8 mouse cellular contexts compared by ENCODE assay signal in genomic region chr13:119631482-119632155, GRCm38 (mm10). TPM values are rescaled to one million over a fixed set of nuclear protein-coding genes. Genes with fewer than 3 reads are reported as not detected.
DNase-seq lines count a peak whose midpoint lies in the region; ATAC-seq lines count a peak whose summit lies in the region.

No protein-coding gene starts in this region.

- 16% methylated on average over 31 of the region's 33 CpGs for WGBS in forebrain, embryonic 11.5 days
- 9% methylated on average over 32 of the region's 33 CpGs for WGBS in heart, embryonic 15.5 days
- 9% methylated on average over 33 of the region's 33 CpGs for WGBS in liver, embryonic 11.5 days
- 2% methylated on average over 31 of the region's 33 CpGs for WGBS in stomach, embryonic 14.5 days

- peak; percentile 72 for DNase-seq in c-Kit-positive CD71-positive TER-119-positive erythroid progenitor cells, embryonic 14.5 days (ENCODE audit: low spot score)
- DNase-seq in forebrain, embryonic 11.5 days (ENCODE audit: low spot score) = peak; percentile 93
- DNase-seq in kidney, postnatal 10 days = peak; percentile 94
- peak; percentile 73 for DNase-seq in liver, embryonic 11.5 days (ENCODE audit: low spot score)
- DNase-seq in naive thymus-derived CD4-positive, alpha-beta T cell, adult 2 months (ENCODE audit: low read depth) = peak; percentile 94

- H3K36me3 ChIP-seq in forebrain, embryonic 11.5 days (ENCODE audit: control insufficient read depth, insufficient read depth, low read length) = no peaks in the 10 kb centered on the region
- H3K36me3 ChIP-seq in heart, embryonic 15.5 days = no peaks in the 10 kb centered on the region
- no peaks in the 10 kb centered on the region for H3K36me3 ChIP-seq in liver, embryonic 11.5 days (ENCODE audit: control insufficient read depth, insufficient read depth, low read length)
- H3K36me3 ChIP-seq in stomach, embryonic 14.5 days (ENCODE audit: control insufficient read depth, insufficient read depth, low read length) = no peaks in the 10 kb centered on the region

- H3K4me1 ChIP-seq in forebrain, embryonic 11.5 days (replicated peaks; ENCODE audit: control insufficient read depth, insufficient read depth, low read length) = no peaks in the 10 kb centered on the region
- H3K4me1 ChIP-seq in heart, embryonic 15.5 days (replicated peaks) = no peaks in the 10 kb centered on the region
- no peaks in the 10 kb centered on the region for H3K4me1 ChIP-seq in liver, embryonic 11.5 days (replicated peaks; ENCODE audit: control insufficient read depth, insufficient read depth, low read length)
- no peaks in the 10 kb centered on the region for H3K4me1 ChIP-seq in stomach, embryonic 14.5 days (ENCODE audit: control insufficient read depth, insufficient read depth, low read length)

- no peak overlapping the region for H3K27ac ChIP-seq in forebrain, embryonic 11.5 days (ENCODE audit: low read depth, low read length)
- no peak overlapping the region for H3K27ac ChIP-seq in heart, embryonic 15.5 days
- no peak overlapping the region for H3K27ac ChIP-seq in liver, embryonic 11.5 days (ENCODE audit: low read depth, low read length)
- H3K27ac ChIP-seq in stomach, embryonic 14.5 days (ENCODE audit: low read length) = no peak overlapping the region

- H3K9ac ChIP-seq in forebrain, embryonic 11.5 days (ENCODE audit: low read length) = peak overlapping the region; percentile 47
- 0 out of 2 replicates have a peak overlapping the region, but pooled peaks have one; percentile 28 for H3K9ac ChIP-seq in heart, embryonic 15.5 days
- 0 out of 2 replicates have a peak overlapping the region, but pooled peaks have one; percentile 22 for H3K9ac ChIP-seq in liver, embryonic 11.5 days (ENCODE audit: low read depth, low read length)
- H3K9ac ChIP-seq in stomach, embryonic 14.5 days (replicated peaks; ENCODE audit: low read depth, low read length) = no peak overlapping the region

- no peaks in the 10 kb centered on the region for H3K27me3 ChIP-seq in forebrain, embryonic 11.5 days (ENCODE audit: control insufficient read depth, insufficient read depth, low read length)
- no peaks in the 10 kb centered on the region; the same call in 1 of the 2 replicates for H3K27me3 ChIP-seq in heart, embryonic 15.5 days
- no peaks in the 10 kb centered on the region for H3K27me3 ChIP-seq in liver, embryonic 11.5 days (replicated peaks; ENCODE audit: control insufficient read depth, insufficient read depth, low read length)
- no peaks in the 10 kb centered on the region for H3K27me3 ChIP-seq in stomach, embryonic 14.5 days (ENCODE audit: control insufficient read depth, insufficient read depth, low read length)

- peak; percentile 100 for ATAC-seq in CD4-positive, CD25-positive, alpha-beta regulatory T cell, adult 4 months
- peak; percentile 95 for ATAC-seq in forebrain, embryonic 11.5 days (replicated peaks; ENCODE audit: low FRiP score)
- peak; percentile 81; the same call in 1 of the 2 replicates for ATAC-seq in heart, embryonic 15.5 days (replicated peaks; ENCODE audit: insufficient number of reproducible peaks, insufficient read depth, low FRiP score, low read depth)
- peak; percentile 89 for ATAC-seq in liver, embryonic 11.5 days (replicated peaks; ENCODE audit: low FRiP score)
- ATAC-seq in stomach, embryonic 14.5 days (ENCODE audit: insufficient number of reproducible peaks, insufficient read depth, low FRiP score, low read depth) = peak; percentile 93

- peak overlapping the region; percentile 48 for H3K4me2 ChIP-seq in forebrain, embryonic 11.5 days (ENCODE audit: low read depth, low read length, severe bottlenecking)
- H3K4me2 ChIP-seq in heart, embryonic 15.5 days = peak overlapping the region; percentile 77
- peak overlapping the region; percentile 55 for H3K4me2 ChIP-seq in liver, embryonic 11.5 days
- H3K4me2 ChIP-seq in stomach, embryonic 14.5 days (replicated peaks; ENCODE audit: low read depth, low read length) = peak overlapping the region; percentile 41

- no peaks in the 10 kb centered on the region for H3K9me3 ChIP-seq in forebrain, embryonic 11.5 days (ENCODE audit: control insufficient read depth, low read length)
- no peaks in the 10 kb centered on the region for H3K9me3 ChIP-seq in heart, embryonic 15.5 days (replicated peaks)
- H3K9me3 ChIP-seq in liver, embryonic 11.5 days (ENCODE audit: control insufficient read depth, low read length) = no peaks in the 10 kb centered on the region
- no peaks in the 10 kb centered on the region for H3K9me3 ChIP-seq in stomach, embryonic 14.5 days (ENCODE audit: control insufficient read depth, low read depth, low read length)

- peak overlapping the region; percentile 49 for H3K4me3 ChIP-seq in forebrain, embryonic 11.5 days (ENCODE audit: low read depth, low read length)
- H3K4me3 ChIP-seq in heart, embryonic 15.5 days = peak overlapping the region; percentile 56
- peak overlapping the region; percentile 52 for H3K4me3 ChIP-seq in liver, embryonic 11.5 days (ENCODE audit: low read depth, low read length)
- peak overlapping the region; percentile 41 for H3K4me3 ChIP-seq in stomach, embryonic 14.5 days (ENCODE audit: low read depth, low read length)

RNA-seq across cellular contexts. Expression of gene Ccl28, which starts 8.0 kb away (rescaled TPM):
- polyA plus RNA-seq in CD4-positive, CD25-positive, alpha-beta regulatory T cell, adult 4 months (2017; shearing (Covaris generic)) = not detected
- polyA plus RNA-seq in forebrain, embryonic 11.5 days (2014; fragmentation: Nextera tagmentation; extraction: Ambion mirVana) = 0.19 and 0.41 TPM in 2 replicates
- not detected in 2 replicates for polyA plus RNA-seq in heart, embryonic 15.5 days (2015; fragmentation: Nextera tagmentation; extraction: Ambion mirVana)
- polyA plus RNA-seq in liver, embryonic 11.5 days (2014; fragmentation: Nextera tagmentation; extraction: Ambion mirVana) = 0.05 TPM in 1 of 2 replicates, not detected in the other
- polyA plus RNA-seq in stomach, embryonic 14.5 days (2014; fragmentation: Nextera tagmentation; extraction: Ambion mirVana) = 0.09 and 0.15 TPM in 2 replicates

RNA-seq across cellular contexts. Expression of gene Hmgcs1, which starts 58.6 kb away (rescaled TPM):
- polyA plus RNA-seq in CD4-positive, CD25-positive, alpha-beta regulatory T cell, adult 4 months (2017; shearing (Covaris generic)) = 10 to 100 TPM; 47.8 to 54.1 TPM
- polyA plus RNA-seq in forebrain, embryonic 11.5 days (2014; fragmentation: Nextera tagmentation; extraction: Ambion mirVana) = 389 and 403 TPM in 2 replicates
- polyA plus RNA-seq in heart, embryonic 15.5 days (2015; fragmentation: Nextera tagmentation; extraction: Ambion mirVana) = 69.9 and 86.4 TPM in 2 replicates
- polyA plus RNA-seq in liver, embryonic 11.5 days (2014; fragmentation: Nextera tagmentation; extraction: Ambion mirVana) = 119 and 136 TPM in 2 replicates
- 178 and 217 TPM in 2 replicates for polyA plus RNA-seq in stomach, embryonic 14.5 days (2014; fragmentation: Nextera tagmentation; extraction: Ambion mirVana)
